Mouse (Mus musculus): ENCODE measurements around the gene Synj2bp.
A peak's percentile ranks its signal among the peaks of the same experiment; 100 is the strongest.
"Not testable (repeated sequence)": the region's sequence is repeated elsewhere in the genome, so short reads cannot be mapped to it uniquely, and the experiment has no call there.

Synj2bp gene

DNA sequence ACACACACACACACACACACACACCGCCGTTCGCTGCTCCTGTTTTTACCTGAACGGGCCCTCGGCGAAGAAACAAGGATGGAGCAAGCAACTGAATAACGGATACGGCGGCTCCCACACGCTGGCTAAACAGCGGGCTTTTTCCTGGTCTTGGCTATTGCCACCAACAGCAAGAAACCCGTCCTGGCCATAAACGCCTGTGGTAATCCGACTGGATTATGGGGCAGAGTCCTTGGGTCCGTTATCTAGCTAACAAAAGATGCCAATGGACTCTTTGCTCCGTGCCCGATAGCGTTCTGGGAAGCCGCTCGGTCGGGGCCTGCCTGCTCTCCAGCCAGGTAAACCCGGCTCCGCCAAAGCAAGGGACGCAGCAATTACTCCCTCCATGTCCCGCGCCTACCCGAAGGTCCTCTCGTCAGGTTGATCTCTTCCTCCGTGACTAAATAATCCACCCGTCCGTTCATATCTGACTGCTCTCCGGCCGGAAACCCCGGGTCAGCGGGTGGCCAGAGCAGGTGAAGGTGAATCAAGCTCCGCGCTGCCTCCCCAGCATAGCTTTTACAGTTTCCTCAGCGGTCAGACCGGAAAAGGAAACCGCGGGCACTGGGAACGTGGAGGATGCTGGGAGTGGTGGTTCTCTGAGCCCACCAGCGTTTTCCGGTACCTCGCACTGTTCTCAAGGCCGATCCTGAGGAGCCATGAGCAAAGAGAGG lies at the start of gene Synj2bp, which contains the start of gene Gm20498:
TSS of gene Synj2bp (minus strand) at position 596 of the 713 bp plus-strand sequence.
TSS of gene Gm20498 (minus strand) at position 590 of the 713 bp plus-strand sequence.
- peak; percentile 84 for DNase-seq

DNA sequence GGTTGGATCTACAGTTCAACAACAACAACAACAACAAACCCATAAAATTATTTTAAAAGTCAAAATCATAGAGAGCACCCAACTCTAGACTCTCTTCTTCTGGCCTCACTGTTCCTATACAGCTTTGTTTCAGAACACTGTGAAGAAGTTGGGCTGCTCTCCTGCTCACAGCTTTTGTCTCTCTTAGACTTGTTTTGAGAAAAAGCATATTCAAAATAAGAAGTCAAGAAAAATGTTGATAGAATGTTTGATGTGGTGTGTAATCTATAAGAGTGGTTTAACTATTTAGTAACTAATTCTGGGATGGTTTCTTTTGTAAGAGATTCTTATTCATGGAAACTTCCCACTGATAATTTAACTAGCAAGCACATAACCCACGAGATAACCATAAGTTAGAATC lies 35.7 kb upstream of the Synj2bp start, which contains the start of gene Adam21:
TSS of gene Adam21 (minus strand) at position 101 of the 400 bp plus-strand sequence.
- DNase-seq = no peak

DNA sequence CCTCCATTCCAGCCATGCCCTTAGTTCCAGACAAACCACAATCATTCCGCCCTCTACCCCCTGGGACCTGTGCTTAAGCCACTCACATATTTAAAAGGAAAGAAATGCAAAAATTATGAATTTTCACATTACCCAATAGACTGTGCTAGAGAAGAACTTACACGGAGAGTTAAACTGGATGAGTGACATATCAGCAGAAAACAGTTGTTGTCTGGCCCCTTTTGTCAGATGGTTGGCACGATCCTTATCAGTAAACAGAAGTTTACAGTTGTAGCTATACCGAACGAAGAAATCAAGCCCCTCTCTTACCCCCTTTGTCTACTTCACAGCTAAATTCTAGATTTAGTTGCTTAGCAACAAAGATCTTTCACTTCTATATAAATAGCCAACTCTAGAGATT lies 35.2 kb upstream of the Synj2bp start:
- DNase-seq = no peak

DNA sequence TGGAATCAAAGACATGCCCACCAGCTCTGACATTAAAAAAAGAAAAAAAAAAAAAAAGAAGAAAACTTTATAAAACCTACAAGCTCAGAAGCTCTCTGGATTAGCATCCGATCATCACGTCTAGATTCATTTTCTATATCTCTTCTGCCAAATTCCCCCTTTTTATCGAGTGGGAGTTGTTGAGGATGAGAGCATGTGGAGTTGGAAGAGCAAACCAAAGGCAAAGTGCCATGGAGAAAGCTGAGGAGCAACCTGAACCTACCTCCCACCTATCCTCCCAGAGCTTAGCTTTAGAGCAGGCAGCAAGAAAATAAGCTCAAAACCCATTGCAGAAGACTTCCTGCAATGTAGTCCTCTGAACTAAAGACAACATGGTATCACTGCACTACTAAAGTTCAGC lies 31.5 kb upstream of the Synj2bp start:
- no peak for DNase-seq

DNA sequence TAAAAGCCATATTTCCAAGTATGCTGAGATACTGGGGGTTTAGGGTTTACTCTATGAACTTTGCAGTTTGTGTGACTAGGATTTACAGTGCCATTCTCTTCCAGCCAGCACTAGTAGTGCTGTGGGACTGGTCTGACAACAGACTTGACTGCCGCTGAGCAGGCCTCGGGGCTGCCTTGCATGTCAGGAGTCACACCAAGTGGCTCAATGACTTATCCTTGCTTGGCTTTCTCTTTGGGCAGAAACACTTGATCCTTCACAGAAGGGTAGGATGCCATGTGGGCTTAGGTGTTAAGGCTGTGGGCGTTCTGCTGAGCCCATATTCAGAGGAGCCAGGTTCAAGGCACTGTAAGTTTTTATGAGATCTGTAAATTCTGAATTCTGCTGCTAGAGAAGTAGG lies 16.6 kb upstream of the Synj2bp start:
- no peak for DNase-seq

DNA sequence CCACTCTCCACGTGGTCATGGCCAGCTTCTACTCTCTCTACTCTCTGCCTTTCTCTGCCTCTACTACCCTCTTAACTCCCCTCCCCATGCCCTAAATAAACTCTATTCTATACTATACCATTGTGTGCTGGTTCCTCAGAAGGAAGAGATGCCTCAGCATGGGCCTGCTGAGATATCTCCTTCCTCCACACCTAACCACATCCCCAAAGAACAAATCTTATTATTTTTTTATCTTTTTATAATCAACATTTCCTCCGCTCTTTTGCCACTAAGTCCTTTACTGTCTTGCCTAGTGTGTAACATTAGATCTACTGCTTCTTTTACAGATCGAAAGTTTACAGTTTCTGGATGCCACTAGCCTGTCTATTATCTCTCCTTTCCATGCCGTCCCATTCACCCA lies 14.5 kb upstream of the Synj2bp start:
- DNase-seq = no peak

DNA sequence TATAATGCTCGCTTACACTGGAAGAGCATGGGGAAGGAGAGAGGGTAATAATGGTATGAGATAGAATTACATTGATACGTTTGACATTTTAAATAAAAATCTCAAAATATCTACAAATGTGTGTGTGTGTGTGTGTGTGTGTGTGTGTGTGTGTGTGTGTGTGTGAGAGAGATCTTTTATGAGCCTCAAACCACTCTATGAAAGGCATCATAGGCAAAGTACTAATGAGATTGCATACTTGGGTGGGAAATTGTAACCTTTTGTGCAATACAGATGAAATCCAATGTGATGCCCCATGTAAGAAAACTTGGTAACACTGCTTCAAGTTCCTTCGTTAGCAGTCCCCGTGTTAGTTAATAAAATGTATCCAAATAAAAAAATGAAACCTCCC lies 313 bp upstream of the Synj2bp start:
- DNase-seq = no peak

DNA sequence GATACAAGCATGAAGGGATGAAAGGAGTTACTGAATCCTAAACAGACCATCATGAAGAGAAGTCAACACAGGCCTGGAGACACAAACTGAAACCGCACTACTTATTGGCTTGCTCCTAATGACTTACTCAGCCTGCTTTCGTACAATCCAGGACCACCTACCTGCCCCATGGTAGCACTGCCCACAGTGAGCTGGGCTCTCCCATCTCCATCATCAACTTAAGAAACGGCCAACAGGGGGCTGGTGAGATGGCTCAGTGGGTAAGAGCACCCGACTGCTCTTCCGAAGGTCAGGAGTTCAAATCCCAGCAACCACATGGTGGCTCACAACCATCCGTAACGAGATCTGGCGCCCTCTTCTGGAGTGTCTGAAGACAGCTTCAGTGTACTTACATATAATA lies 2.1 kb downstream of the Synj2bp start:
- not testable (repeated sequence) for DNase-seq

DNA sequence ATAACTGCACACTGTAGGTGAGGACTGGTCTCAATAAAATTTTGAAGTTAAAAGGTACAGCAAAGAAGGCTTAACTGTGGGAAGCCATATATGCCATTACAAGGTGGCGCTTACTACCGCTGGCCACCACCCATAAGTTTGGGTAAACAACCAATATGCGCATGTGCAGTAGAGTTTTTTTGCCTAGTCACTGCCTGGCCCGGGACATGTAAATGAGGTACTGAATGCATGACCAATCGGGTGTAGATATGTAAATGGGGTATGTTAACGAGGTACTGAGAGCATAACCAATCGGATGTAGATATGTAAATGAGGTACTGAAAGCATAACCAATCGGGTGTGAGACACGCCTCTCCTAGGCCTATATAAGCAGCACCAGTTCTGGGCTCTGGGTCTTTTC lies 35.8 kb downstream of the Synj2bp start:
- DNase-seq = not testable (repeated sequence)

DNA sequence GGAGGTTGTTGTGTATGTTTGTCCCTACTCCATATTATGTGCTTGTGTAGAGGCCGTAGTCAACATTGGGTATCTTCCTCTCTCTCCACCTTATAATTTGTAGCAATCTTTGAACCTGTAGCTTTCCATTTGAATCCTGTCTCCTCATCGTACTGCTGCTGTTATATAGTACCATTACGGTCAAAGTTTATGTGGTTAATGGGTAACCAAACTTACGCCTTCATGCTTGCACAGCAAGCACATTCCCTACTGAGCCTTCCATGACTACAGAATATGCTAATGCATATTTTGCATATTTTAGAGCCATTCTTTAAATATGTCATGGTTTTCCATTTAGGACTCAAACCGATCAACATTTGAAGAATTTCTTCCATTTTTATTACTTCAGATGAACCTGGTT lies 42.2 kb downstream of the Synj2bp start:
- no peak for DNase-seq

DNA sequence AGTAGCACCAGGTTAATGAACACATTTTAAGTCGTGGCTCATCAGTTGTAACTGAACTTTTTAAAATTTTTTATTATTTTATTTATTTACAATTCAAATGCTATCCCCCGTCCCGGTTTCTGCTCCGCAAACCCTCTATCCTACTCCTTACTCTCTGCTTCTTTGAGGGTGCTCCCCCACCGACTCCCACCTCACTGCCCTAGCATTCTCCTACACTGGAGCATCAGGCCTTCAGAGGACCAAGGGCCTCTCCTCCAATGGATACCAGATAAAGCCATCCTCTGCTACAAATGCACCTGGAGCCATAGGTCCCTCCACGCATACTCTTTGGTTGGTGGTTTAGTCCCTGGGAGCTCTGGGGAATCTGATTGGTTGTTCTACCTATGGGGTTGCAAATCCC lies 47.4 kb downstream of the Synj2bp start:
- no peak for DNase-seq

DNA sequence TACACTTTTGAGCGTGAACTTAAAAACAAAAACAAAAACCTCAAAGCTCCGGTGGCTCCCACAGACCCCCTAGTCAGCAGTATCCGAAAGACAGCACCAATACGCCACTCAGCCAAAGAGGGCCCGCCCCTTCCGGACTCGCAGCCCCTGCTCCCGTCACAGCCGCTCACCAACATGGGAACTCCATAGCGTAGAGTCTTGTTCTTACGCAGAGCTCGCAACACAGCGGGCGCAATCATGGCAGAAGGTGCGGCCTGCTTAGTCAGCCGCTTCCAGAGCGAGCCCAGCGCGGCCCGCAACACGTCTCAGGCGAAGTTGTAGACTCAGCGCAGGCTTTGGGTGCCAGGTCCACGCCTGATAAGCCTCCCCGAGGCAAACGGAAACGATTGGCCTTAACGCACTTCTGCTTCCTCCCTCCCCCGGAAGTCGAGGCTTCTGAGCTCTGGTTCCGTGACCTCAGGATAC lies 48.0 kb downstream of the Synj2bp start, which contains the start of gene Cox16:
TSS of gene Cox16 (minus strand) at position 401 of the 465 bp plus-strand sequence.
- peak; percentile 83 for DNase-seq

DNA sequence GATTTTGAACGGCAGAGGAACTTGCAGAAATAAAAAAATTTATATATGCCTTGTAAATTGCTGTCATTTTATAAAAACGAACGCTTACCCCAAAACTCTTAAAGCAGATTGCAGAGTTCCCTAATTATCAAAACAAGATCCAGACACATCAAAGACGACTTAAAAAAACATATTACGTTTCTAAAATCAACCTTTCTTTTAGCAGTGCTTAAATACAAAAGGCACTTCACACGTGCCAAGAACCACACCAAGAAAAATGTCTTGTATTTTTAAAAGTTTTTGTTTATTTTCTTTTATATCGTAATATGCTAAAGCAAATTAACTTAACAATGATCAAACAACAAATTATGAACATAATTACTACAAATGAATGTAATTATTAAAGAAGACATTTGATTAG lies 48.5 kb downstream of the Synj2bp start:
- DNase-seq = no peak

DNA sequence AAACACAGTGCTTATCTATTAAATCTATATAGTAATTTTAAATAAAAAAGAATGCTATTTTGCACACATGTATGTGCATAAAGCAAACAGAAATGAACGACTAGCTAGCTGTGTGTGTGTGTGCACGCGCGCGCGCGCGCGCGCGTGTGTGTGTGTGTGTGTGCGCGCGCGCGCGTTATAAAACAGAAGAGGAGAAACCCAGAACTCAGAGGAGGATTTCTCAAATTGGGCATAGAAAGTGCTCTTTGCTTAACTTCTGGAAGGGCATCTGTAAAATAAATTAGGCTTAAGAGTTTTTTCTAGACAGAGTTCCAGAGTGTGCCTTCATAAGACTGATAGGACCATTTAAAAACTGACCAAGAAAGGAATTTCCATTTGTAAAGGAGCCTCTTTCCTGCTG lies 49.1 kb downstream of the Synj2bp start:
- DNase-seq = peak; percentile 56

DNA sequence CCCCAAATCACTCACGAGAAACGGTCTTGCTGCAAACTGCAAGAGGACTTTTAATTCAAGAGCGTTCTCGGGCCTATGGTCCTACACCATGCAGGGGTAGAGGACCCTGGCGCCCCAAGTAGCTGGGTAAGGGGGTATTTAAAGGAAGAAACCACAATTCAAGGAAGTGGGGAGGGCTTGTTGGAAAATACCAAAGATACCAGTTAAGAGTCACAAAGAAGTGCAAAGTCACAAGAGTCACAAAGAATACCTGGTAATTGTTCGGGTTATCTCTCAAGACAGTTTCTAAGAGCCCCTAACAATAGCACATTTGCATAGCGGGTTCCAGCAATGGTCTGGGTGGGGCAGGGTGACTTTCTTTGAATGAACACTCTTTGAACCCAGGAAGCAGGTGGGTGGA lies 73.7 kb downstream of the Synj2bp start:
- DNase-seq = not testable (repeated sequence)
